Mouse (Mus musculus) heart, embryonic 11.5 days (tissue): ENCODE measurements at regions not wholly inside any gene's neighbourhood (a gene's known extent, or its start where the extent isn't known, plus 50 kb on each side); places are given as distances from the start of the nearest gene placed in this dataset.

Experiments
- ATAC-seq: fragments of 200-750 bp; cut with Nextera tagmentation; replicated peaks from 2 replicates; pipeline ENCODE4 v1.8.0; 2017; ENCODE audit warnings: moderate library complexity; ENCODE audit not compliant: insufficient number of reproducible peaks, low FRiP score, low TSS enrichment
- H3K27ac ChIP-seq: fragments of 300-500 bp; sonication (generic); 2 replicates; pipeline ENCODE4 v1.5.1; 2014; ENCODE audit warnings: mild to moderate bottlenecking, low read depth, low read length
- H3K27me3 ChIP-seq: fragments of 300-500 bp; sonication (generic); 2 replicates; pipeline ENCODE4 v1.6.1; 2014; ENCODE audit warnings: mild to moderate bottlenecking, low read length, mixed read lengths; ENCODE audit not compliant: control insufficient read depth, insufficient read depth
- H3K36me3 ChIP-seq: fragments of 300-500 bp; sonication (generic); 2 replicates; pipeline ENCODE4 v1.6.1; 2014; ENCODE audit warnings: mild to moderate bottlenecking, low read length, moderate library complexity, mixed read lengths; ENCODE audit not compliant: control insufficient read depth, insufficient read depth
- H3K4me1 ChIP-seq: fragments of 300-500 bp; sonication (generic); 2 replicates; pipeline ENCODE4 v1.6.1; 2014; ENCODE audit warnings: low read length; ENCODE audit not compliant: control insufficient read depth, insufficient read depth
- H3K4me2 ChIP-seq: fragments of 300-500 bp; sonication (generic); 2 replicates; pipeline ENCODE4 v1.6.1; 2014; ENCODE audit warnings: mild to moderate bottlenecking, moderate library complexity
- H3K4me3 ChIP-seq: fragments of 300-500 bp; sonication (generic); 2 replicates; pipeline ENCODE4 v1.5.1; 2014; ENCODE audit warnings: low read depth, low read length
- H3K9ac ChIP-seq: fragments of 300-500 bp; sonication (generic); 2 replicates; pipeline ENCODE4 v1.6.1; 2014; ENCODE audit warnings: mild to moderate bottlenecking, low read depth, low read length, moderate library complexity
- H3K9me3 ChIP-seq: fragments of 300-500 bp; sonication (generic); replicated peaks from 2 replicates; pipeline ENCODE4 v1.6.1; 2016; ENCODE audit warnings: low read length; ENCODE audit not compliant: control insufficient read depth
- WGBS: fragments of 180-500 bp; shearing (Covaris S2); extraction: QIAGEN DNeasy Blood & Tissue Kit; methylation state at CpG from one replicate; pipeline ENCODE4 v1.1.7; 2014; ENCODE audit not compliant: insufficient replicate concordance; 5-methylcytosine and 5-hydroxymethylcytosine counted together

DNA sequence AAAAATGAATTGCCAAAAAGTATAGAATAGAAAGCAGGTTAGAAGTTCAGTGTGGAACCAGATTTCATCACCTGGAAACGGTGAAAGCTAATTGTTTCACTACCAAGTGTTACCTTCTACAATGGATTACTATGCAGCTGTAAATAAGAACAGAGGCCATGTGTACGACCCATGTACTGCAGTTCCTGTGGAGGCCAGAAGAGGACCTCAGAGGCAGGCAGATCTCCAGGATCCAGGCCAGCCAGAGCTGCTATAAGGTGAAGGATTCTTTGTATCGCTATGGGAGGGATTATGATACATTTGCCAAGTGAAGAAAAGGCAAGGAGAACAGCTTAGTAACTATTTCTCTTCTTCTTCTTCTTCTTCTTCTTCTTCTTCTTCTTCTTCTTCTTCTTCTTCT lies 121.8 kb downstream of the Sox2 start:
- H3K36me3 ChIP-seq: no peaks in the 10 kb centered on the region
- WGBS: 83% methylated on average over 3 of the region's 3 CpGs

DNA sequence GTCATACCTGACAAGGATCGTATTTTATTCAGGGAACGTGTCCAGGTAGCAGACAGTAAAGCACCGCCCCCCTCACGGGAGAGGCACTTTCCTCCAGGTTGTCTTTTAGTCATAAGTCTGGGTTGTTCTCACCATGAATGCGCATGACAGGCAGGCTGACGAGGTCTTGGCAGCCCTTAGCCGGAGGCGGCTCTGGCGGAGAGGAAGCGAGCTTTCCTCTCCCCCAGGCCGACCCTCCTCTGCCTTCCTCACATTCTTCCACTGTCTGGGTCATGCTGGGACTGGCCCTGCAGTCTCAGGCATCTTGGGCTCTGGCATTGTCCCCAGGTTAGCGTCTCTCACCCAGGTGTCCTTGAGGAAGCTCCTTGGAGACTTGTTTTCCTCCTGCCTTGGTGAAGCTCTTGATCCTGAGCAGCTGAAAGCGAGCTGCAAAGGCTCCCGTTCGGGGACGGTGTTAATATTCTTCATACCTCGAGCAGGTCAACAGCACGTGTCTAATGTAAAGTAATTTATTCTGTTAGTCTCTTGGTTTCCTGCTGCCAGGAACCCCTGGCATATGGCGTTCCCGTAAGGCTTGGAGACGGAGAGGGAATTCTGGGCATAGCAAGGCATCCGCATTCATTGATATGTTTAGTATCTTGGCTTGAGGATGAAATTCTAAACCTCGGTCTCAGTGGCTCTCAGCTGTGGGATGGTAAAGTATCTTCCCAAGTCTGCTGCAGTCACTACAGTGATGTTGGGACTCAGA lies 123.6 kb downstream of the Sox2 start:
- no peak for ATAC-seq
- WGBS: 21% methylated on average over 23 of the region's 23 CpGs

More for the DNA sequence above, 121.8 kb downstream of the Sox2 start:
- Histone ChIP-seq H3K9me3 (no peaks in the 10 kb centered on the region), H3K4me1 (no peaks in the 10 kb centered on the region), H3K27me3 (no peaks in the 10 kb centered on the region), H3K4me2 (no peak overlapping the region), H3K9ac (no peak overlapping the region), H3K4me3 (no peak overlapping the region), H3K27ac (no peak overlapping the region)
- no peak for ATAC-seq

GRCm38 (mm10) chr3:34781770-34782169 lies 131.6 kb downstream of the Sox2 start:
- ATAC-seq: no peak
- H3K27me3 ChIP-seq: no peaks in the 10 kb centered on the region
- H3K4me3 ChIP-seq: no peak overlapping the region
- H3K4me2 ChIP-seq: no peak overlapping the region
- WGBS: 76% methylated on average over 6 of the region's 6 CpGs
- no peak overlapping the region for H3K9ac ChIP-seq
- H3K27ac ChIP-seq: no peak overlapping the region
- H3K4me1 ChIP-seq: no peaks in the 10 kb centered on the region
- no peaks in the 10 kb centered on the region for H3K36me3 ChIP-seq
- no peaks in the 10 kb centered on the region for H3K9me3 ChIP-seq

More for the DNA sequence above, 123.6 kb downstream of the Sox2 start:
- H3K4me3 ChIP-seq: no peak overlapping the region
- H3K9me3 ChIP-seq: no peaks in the 10 kb centered on the region
- no peaks in the 10 kb centered on the region for H3K27me3 ChIP-seq
- peak overlapping the region; percentile 44 for H3K4me2 ChIP-seq
- H3K9ac ChIP-seq: no peak overlapping the region
- no peaks in the 10 kb centered on the region for H3K36me3 ChIP-seq
- H3K27ac ChIP-seq: no peak overlapping the region
- H3K4me1 ChIP-seq: no peaks in the 10 kb centered on the region

- no peaks in the 10 kb centered on the region for H3K36me3 ChIP-seq
- 89% methylated on average over 1 of the region's 1 CpGs for WGBS
- no peak overlapping the region for H3K27ac ChIP-seq
- no peaks in the 10 kb centered on the region for H3K27me3 ChIP-seq
- no peaks in the 10 kb centered on the region for H3K9me3 ChIP-seq
- H3K9ac ChIP-seq: no peak overlapping the region
- H3K4me1 ChIP-seq: no peaks in the 10 kb centered on the region
- no peak overlapping the region for H3K4me2 ChIP-seq
- ATAC-seq: no peak
- no peak overlapping the region for H3K4me3 ChIP-seq
These were observed 133.2 kb downstream of the Sox2 start for GRCm38 (mm10) chr3:34783398-34783797.

DNA sequence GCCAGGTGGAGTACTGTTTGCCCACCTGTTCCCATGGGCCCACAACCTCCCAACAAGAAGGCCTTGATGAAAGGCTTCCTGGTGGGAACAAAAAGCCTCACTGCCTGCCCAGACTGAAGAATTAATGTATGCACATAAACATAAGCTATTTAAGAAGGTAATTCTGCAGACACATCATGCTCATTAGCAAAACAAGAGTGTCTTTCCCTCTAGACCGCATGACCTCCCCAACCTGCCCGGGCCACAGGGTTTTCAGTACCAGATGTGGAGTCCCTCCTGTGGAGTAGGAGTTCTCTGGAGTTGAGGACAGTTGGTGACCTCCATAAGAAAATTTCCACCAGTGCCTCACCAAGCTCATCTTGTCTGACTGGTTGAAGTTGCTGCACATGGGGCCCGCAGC lies 137.0 kb downstream of the Sox2 start:
- Histone ChIP-seq H3K27me3 (no peaks in the 10 kb centered on the region), H3K9ac (no peak overlapping the region), H3K4me1 (no peaks in the 10 kb centered on the region), H3K9me3 (no peaks in the 10 kb centered on the region), H3K36me3 (no peaks in the 10 kb centered on the region), H3K4me3 (no peak overlapping the region), H3K27ac (no peak overlapping the region), H3K4me2 (no peak overlapping the region)
- WGBS: 82% methylated on average over 3 of the region's 3 CpGs
- no peak for ATAC-seq

GRCm38 (mm10) chr3:34795103-34795983 lies 145.1 kb downstream of the Sox2 start:
- no peaks in the 10 kb centered on the region for H3K36me3 ChIP-seq
- ATAC-seq: peak; percentile 77
- H3K4me2 ChIP-seq: peak overlapping the region; percentile 73
- H3K9me3 ChIP-seq: no peaks in the 10 kb centered on the region
- no peak overlapping the region; the same call in 1 of the 2 replicates for H3K9ac ChIP-seq
- 0 out of 2 replicates have a peak, but pooled peaks cover 2% of the 10 kb centered on the region for H3K27me3 ChIP-seq
- H3K27ac ChIP-seq: no peak overlapping the region
- peak overlapping the region; percentile 42 for H3K4me3 ChIP-seq
- H3K4me1 ChIP-seq: no peaks in the 10 kb centered on the region
- 22% methylated on average over 23 of the region's 23 CpGs for WGBS

GRCm38 (mm10) chr3:34795984-34796266 lies 145.7 kb downstream of the Sox2 start:
- WGBS: 19% methylated on average over 5 of the region's 5 CpGs
- Histone ChIP-seq H3K4me3 (peak overlapping the region; percentile 42), H3K4me2 (peak overlapping the region; percentile 73), H3K4me1 (no peaks in the 10 kb centered on the region), H3K27ac (no peak overlapping the region), H3K36me3 (no peaks in the 10 kb centered on the region), H3K9me3 (no peaks in the 10 kb centered on the region), H3K9ac (no peak overlapping the region), H3K27me3 (0 out of 2 replicates have a peak, but pooled peaks cover 2% of the 10 kb centered on the region)
- ATAC-seq: no peak

GRCm38 (mm10) chr3:34808833-34809232 lies 158.6 kb downstream of the Sox2 start:
- H3K27ac ChIP-seq: no peak overlapping the region
- 12% methylated on average over 6 of the region's 6 CpGs for WGBS
- no peaks in the 10 kb centered on the region for H3K27me3 ChIP-seq
- no peak overlapping the region for H3K4me2 ChIP-seq
- no peaks in the 10 kb centered on the region for H3K9me3 ChIP-seq
- no peaks in the 10 kb centered on the region for H3K4me1 ChIP-seq
- H3K9ac ChIP-seq: no peak overlapping the region
- H3K36me3 ChIP-seq: no peaks in the 10 kb centered on the region
- H3K4me3 ChIP-seq: no peak overlapping the region
- no peak for ATAC-seq
